Mouse (Mus musculus): ENCODE measurements around the gene Olfr845.

Olfr845 gene

DNA sequence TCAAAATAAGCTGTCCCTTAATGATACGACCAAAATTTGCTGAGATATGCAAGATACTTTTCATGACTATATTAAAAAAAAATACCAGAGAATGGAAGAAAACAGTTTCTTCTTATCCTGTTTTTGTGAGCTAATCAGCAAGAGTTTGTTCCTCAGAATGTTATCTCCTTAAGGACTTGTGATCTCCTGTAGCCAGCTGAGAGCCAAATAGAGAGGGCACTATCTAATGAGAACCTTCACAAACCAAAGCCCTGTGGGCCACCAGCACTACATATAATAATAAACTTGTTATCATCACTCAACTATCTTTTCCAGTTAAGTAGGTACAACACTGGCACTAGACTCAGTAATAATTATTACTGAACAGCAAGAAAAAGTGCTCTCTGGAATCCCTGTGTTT lies at the start of gene Olfr845:
Gene Olfr845 (plus strand): TSS at position 301 of the 400 bp plus-strand sequence.
- no peak for DNase-seq (ENCODE audit: low read depth, low spot score)

DNA sequence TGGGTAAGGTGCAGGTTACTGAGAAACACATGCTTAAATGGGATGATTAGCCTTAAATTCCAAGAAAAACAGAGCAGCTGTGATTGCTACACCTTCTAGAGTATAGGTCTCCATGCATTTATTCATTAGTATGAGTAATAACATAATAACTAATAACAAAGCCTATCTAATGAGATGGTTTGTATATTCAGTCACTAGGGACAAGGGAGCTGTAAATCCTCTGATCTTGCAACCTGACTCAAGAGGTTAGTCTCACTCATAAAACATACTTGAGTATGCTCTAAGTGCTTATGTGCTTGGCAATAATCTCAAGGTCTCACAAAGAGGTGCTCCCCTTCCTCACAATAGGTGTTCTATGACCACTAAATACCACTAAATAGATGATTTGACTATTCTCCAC lies 20.2 kb upstream of the Olfr845 start, which contains the start of gene Olfr844:
Gene Olfr844 (plus strand): TSS at position 301 of the 400 bp plus-strand sequence.
- no peak for DNase-seq (ENCODE audit: low read depth, low spot score)

- no peak for DNase-seq (ENCODE audit: low read depth, low spot score)
Observed at GRCm38 (mm10) chr9:19363905-19364304, 27.6 kb downstream of the Olfr845 start, which contains the start of gene Olfr846. TSS of gene Olfr846 (minus strand) at chr9:19364005.

DNA sequence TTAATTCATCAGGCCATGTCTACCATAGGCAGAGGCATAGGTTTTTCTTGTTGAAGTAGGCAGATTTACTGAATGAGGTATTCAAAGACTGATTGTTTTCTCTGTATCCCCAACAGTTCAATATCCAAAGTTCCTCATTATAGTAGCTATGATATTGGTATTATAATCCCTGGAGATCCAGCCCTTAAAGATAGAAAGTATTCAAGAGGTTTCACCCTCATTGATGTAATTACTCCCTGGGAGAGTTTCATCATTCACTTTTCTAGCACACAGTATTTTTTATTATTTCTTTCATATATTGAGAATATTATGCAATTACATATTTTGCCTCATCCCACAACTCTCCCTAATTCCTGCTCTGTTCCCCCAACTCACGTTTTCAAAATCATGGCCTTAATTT lies 42.3 kb downstream of the Olfr845 start, which contains the start of gene Olfr847:
Gene Olfr847 (minus strand): TSS at position 101 of the 400 bp plus-strand sequence.
- DNase-seq (ENCODE audit: low read depth, low spot score), result no peak
